Mouse (Mus musculus): Measurements from ENCODE around the gene Ntrk2. TPM values are rescaled to one million over a fixed set of nuclear protein-coding genes. Genes with fewer than 3 reads are reported as not detected.

Gene Ntrk2
- total and polyA plus RNA-seq, 3 experiments: under 0.01 TPM; not detected in 2

DNA sequence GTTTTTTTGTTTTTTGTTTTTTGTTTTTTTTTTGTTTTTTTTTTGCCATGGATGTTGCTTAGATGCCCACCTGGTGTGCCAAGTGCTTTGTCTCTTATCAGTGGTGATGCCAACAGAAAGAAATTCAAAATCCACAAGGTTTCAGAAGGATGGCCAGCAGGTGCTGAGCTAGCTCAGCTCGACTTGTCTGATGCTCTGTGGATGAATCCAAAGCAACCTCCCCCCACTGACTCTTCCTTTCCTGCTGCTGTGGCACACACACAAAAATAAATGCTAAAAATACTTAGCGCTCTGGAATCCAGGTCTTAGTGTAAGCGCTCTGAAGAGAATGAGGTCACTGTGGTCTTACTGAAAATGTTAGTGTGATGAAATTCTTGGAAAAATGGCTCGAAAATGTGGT is 28.4 kb downstream of the Ntrk2 start:
- Histone ChIP-seq H3K9ac (ENCODE audit: control insufficient read depth, low read depth, low read length, poor library complexity, severe bottlenecking) (no peak overlapping the region), H3K4me1 (ENCODE audit: control insufficient read depth in 1 of 2, insufficient read depth in 2 of 2, low read length in 2 of 2) (no peaks in the 10 kb centered on the region), H3K4me3 (ENCODE audit: control insufficient read depth in 1 of 2, insufficient read depth in 1 of 2, low read depth in 2 of 2, low read length in 2 of 2) (no peak overlapping the region), H3K9me3 (replicated peaks; ENCODE audit: insufficient read depth, low read length) (no peaks in the 10 kb centered on the region), H3K79me2 (ENCODE audit: control insufficient read depth, insufficient read depth, low read length, poor library complexity) (no peaks in the 10 kb centered on the region), H3K27me3 (ENCODE audit: control insufficient read depth in 1 of 2, insufficient read depth in 2 of 2, low read length in 2 of 2) (no peaks in the 10 kb centered on the region), H3K36me3 (ENCODE audit: control insufficient read depth in 1 of 2, insufficient read depth in 2 of 2, low read length in 2 of 2) (no peaks in the 10 kb centered on the region), H3K27ac (ENCODE audit: control insufficient read depth, low read depth, low read length) (no peak overlapping the region)
- TF ChIP-seq BHLHE40 (IDR thresholded peaks at IDR 0.05; ENCODE audit: borderline replicate concordance, low read depth, low read length): no peak
- TF ChIP-seq ELF1 (IDR thresholded peaks at IDR 0.05; ENCODE audit: low read depth, low read length): no peak
- no peak for TF ChIP-seq CHD2 (IDR thresholded peaks at IDR 0.05; ENCODE audit: low read length)
- no peak for TF ChIP-seq ZNF384 (IDR thresholded peaks at IDR 0.05; ENCODE audit: low read depth, low read length)
- no peak for TF ChIP-seq ETS1 (IDR thresholded peaks at IDR 0.05; ENCODE audit: low read depth, low read length)
- no peak for TF ChIP-seq KAT2A (conservative IDR thresholded peaks at IDR 0.05; ENCODE audit: low read depth, low read length)
- no peak for DNase-seq (ENCODE audit: low read depth, low spot score)

DNA sequence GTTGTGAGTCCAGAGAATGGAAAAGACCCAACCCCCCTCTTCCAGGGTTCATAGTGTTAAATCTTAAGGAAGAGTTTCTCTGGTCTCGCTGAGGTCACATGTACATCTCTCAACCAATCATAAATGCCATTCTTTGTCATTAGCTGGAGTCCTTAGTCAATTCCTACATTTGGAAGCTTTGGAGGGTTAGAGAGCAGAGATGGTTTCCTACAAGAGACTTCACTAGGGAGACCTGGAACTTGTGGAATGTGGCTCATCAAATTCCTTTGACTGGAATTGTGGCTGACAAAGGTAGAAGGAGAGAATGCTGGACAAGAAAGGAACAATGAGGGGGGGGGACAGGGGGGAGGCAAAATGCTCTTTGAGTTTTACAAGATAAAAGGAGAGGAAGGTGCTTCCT is 30.5 kb downstream of the Ntrk2 start:
- TF ChIP-seq NRF1 (IDR thresholded peaks at IDR 0.05; ENCODE audit: insufficient read depth, low read depth, low read length, poor library complexity, severe bottlenecking) (no peak), SIN3A (IDR thresholded peaks at IDR 0.05; ENCODE audit: low read length) (no peak), RAD21 (IDR thresholded peaks at IDR 0.05; ENCODE audit: low read depth, low read length) (no peak), USF1 (IDR thresholded peaks at IDR 0.05; ENCODE audit: low read depth, low read length) (no peak), SMC3 (IDR thresholded peaks at IDR 0.05; ENCODE audit: low read depth, low read length) (no peak)

DNA sequence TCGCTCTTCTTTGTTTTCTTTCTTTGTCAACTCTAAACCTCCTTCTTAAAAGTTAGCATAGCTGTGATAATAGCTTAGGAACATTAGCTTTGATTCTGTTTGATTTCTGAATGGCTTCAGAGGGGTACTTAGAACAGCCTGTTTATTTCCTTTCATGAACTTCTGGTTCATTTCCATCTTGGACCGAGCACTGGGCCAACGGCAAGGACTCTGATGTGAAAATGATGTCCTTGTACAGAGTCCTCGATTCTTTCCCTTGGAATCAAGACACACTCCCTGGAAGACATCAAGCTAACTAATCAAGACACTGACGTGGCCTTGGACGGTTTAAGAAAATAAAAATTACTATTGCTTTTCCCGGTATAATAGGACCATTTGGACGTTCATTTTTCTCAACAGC is 31.7 kb downstream of the Ntrk2 start:
- H3K4me1 ChIP-seq (ENCODE audit: control insufficient read depth in 1 of 2, insufficient read depth in 2 of 2, low read length in 2 of 2): no peaks in the 10 kb centered on the region
- no peaks in the 10 kb centered on the region for H3K9me3 ChIP-seq (replicated peaks; ENCODE audit: insufficient read depth, low read length)
- H3K9ac ChIP-seq (ENCODE audit: control insufficient read depth, low read depth, low read length, poor library complexity, severe bottlenecking): no peak overlapping the region
- no peaks in the 10 kb centered on the region for H3K79me2 ChIP-seq (ENCODE audit: control insufficient read depth, insufficient read depth, low read length, poor library complexity)
- no peak for DNase-seq (ENCODE audit: low read depth, low spot score)
- no peaks in the 10 kb centered on the region for H3K36me3 ChIP-seq (ENCODE audit: control insufficient read depth in 1 of 2, insufficient read depth in 2 of 2, low read length in 2 of 2)
- H3K4me3 ChIP-seq (ENCODE audit: control insufficient read depth in 1 of 2, insufficient read depth in 1 of 2, low read depth in 2 of 2, low read length in 2 of 2): no peak overlapping the region
- no peaks in the 10 kb centered on the region for H3K27me3 ChIP-seq (ENCODE audit: control insufficient read depth in 1 of 2, insufficient read depth in 2 of 2, low read length in 2 of 2)
- TF ChIP-seq SIN3A (IDR thresholded peaks at IDR 0.05; ENCODE audit: low read length) (no peak), USF2 (IDR thresholded peaks at IDR 0.05; ENCODE audit: borderline replicate concordance in 1 of 2, insufficient read depth in 1 of 2, low read depth in 1 of 2, low read length in 2 of 2) (no peak), ZKSCAN1 (IDR thresholded peaks at IDR 0.05; ENCODE audit: low read depth, low read length) (no peak), POLR2AphosphoS2 (IDR thresholded peaks at IDR 0.05; ENCODE audit: low read length) (no peak), TAL1 (IDR thresholded peaks at IDR 0.05; ENCODE audit: low read length) (no peak), CHD2 (IDR thresholded peaks at IDR 0.05; ENCODE audit: low read length) (no peak), MAFK (IDR thresholded peaks at IDR 0.05; ENCODE audit: borderline replicate concordance, low read depth, low read length) (no peak), E2F4 (IDR thresholded peaks at IDR 0.05; ENCODE audit: borderline replicate concordance, low read depth, low read length) (no peak), ELF1 (IDR thresholded peaks at IDR 0.05; ENCODE audit: low read depth, low read length) (no peak), USF1 (IDR thresholded peaks at IDR 0.05; ENCODE audit: low read depth, low read length) (no peak), GABPA (IDR thresholded peaks at IDR 0.05; ENCODE audit: low read depth, low read length) (no peak), POLR2A (IDR thresholded peaks at IDR 0.05; ENCODE audit: control insufficient read depth in 1 of 2, insufficient read depth in 1 of 2, low read depth in 1 of 2, low read length in 2 of 2, poor library complexity in 1 of 2) (no peak), HCFC1 (IDR thresholded peaks at IDR 0.05; ENCODE audit: low read depth, low read length) (no peak), RCOR1 (IDR thresholded peaks at IDR 0.05; ENCODE audit: low read depth, low read length) (no peak), JUND (IDR thresholded peaks at IDR 0.05; ENCODE audit: low read depth, low read length) (no peak), CHD1 (IDR thresholded peaks at IDR 0.05; ENCODE audit: low read depth, low read length) (no peak)
- no peak overlapping the region for H3K27ac ChIP-seq (ENCODE audit: control insufficient read depth, low read depth, low read length)

More for the DNA sequence above, 30.5 kb downstream of the Ntrk2 start:
- DNase-seq (ENCODE audit: low read depth, low spot score): no peak
- Histone ChIP-seq H3K4me3 (ENCODE audit: control insufficient read depth in 1 of 2, insufficient read depth in 1 of 2, low read depth in 2 of 2, low read length in 2 of 2) (no peak overlapping the region), H3K27me3 (ENCODE audit: control insufficient read depth in 1 of 2, insufficient read depth in 2 of 2, low read length in 2 of 2) (no peaks in the 10 kb centered on the region), H3K9ac (ENCODE audit: control insufficient read depth, low read depth, low read length, poor library complexity, severe bottlenecking) (no peak overlapping the region), H3K27ac (ENCODE audit: control insufficient read depth, low read depth, low read length) (no peak overlapping the region), H3K79me2 (ENCODE audit: control insufficient read depth, insufficient read depth, low read length, poor library complexity) (no peaks in the 10 kb centered on the region), H3K36me3 (ENCODE audit: control insufficient read depth in 1 of 2, insufficient read depth in 2 of 2, low read length in 2 of 2) (no peaks in the 10 kb centered on the region), H3K4me1 (ENCODE audit: control insufficient read depth in 1 of 2, insufficient read depth in 2 of 2, low read length in 2 of 2) (no peaks in the 10 kb centered on the region), H3K9me3 (replicated peaks; ENCODE audit: insufficient read depth, low read length) (no peaks in the 10 kb centered on the region)
